Mouse (Mus musculus): ENCODE results near the gene Ano1. TPM values are rescaled to one million over a fixed set of nuclear protein-coding genes. Genes with fewer than 3 reads are reported as not detected.
A peak's percentile ranks its signal among the peaks of the same experiment; 100 is the strongest.

The Ano1 gene
- polyA plus RNA-seq, 1 experiment from 2014 or later, result 9.8 TPM

DNA sequence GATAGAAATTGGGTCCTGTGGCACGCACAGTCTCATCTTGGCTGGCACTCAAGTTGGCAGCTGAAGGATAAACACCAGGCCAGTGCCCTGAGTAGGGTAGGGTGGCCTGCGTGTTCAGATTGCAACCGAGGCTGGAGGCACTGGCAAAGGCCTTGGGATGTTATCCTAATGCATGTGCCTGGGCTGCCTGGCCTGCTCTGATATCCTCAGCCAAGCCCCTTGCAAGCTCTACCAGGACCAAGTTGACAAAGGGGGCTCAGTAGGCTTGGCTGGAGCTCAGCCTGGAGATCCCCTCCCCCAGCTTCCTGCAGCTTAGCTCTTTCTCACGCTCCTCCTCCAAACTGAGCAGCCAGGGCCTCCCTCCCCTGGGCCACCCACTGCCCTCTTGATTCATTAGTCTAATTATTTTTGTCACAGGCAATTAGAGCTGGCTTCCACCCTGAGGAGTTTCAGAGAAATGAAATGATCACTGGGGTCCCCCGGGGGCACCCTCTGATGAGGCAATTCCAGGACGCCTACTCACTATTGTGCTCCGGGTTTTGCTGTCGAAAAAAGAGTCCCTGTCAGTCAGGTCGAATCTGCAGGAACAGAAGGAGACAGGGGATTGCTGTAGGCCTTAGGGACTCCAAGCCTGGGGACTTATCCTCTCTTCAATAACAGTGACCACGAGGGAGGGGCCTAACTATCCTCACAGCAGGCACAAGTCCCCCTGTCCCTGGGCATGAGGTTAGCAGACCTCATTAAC, 97.9 kb downstream of the Ano1 start:
- H3K9ac ChIP-seq (ENCODE audit: low read depth, low read length), result no peak overlapping the region

DNA sequence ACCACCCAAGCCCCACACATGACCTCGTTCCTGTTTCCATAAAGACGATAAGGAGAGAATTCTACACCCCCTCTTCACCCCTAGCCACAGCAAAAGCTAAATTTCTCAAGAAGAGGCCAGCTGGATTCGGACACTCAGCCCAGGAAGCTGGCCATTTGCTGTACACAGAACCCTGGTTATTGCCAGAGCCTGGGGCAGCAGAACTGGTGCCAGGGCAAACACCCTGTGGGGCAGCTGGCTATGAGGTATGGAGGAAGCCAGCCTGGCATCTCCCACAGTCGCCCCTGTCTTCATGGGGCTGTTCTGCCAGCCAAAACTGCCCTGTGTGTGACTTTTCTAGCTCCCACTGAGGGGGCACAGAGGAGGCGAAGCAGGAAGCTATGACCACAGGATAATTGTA, 104.2 kb downstream of the Ano1 start:
- Histone ChIP-seq H3K4me2 (ENCODE audit: low read length) (no peak overlapping the region), H3K27ac (ENCODE audit: low read length) (no peak overlapping the region), H3K27me3 (ENCODE audit: control insufficient read depth, insufficient read depth, low read depth, low read length) (no peaks in the 10 kb centered on the region; the same call in 1 of the 2 replicates), H3K36me3 (ENCODE audit: control insufficient read depth, insufficient read depth, low read length) (no peaks in the 10 kb centered on the region), H3K9me3 (replicated peaks; ENCODE audit: control insufficient read depth, low read length, poor library complexity, severe bottlenecking) (no peaks in the 10 kb centered on the region), H3K4me1 (ENCODE audit: control insufficient read depth, insufficient read depth, low read length) (no peaks in the 10 kb centered on the region), H3K9ac (ENCODE audit: low read depth, low read length) (no peak overlapping the region), H3K4me3 (ENCODE audit: low read depth, low read length) (no peak overlapping the region)
- 82% methylated on average over 5 of the region's 5 CpGs for WGBS
- ATAC-seq, result no peak

More for the DNA sequence above, 97.9 kb downstream of the Ano1 start:
- Histone ChIP-seq H3K9me3 (replicated peaks; ENCODE audit: control insufficient read depth, low read length, poor library complexity, severe bottlenecking) (no peaks in the 10 kb centered on the region), H3K27ac (ENCODE audit: low read length) (peak overlapping the region; percentile 69), H3K27me3 (ENCODE audit: control insufficient read depth, insufficient read depth, low read depth, low read length) (no peaks in the 10 kb centered on the region; the same call in 1 of the 2 replicates), H3K4me2 (ENCODE audit: low read length) (no peak overlapping the region), H3K36me3 (ENCODE audit: control insufficient read depth, insufficient read depth, low read length) (no peaks in the 10 kb centered on the region), H3K4me1 (ENCODE audit: control insufficient read depth, insufficient read depth, low read length) (peaks cover 8% of the 10 kb centered on the region), H3K4me3 (ENCODE audit: low read depth, low read length) (no peak overlapping the region)
- peak; percentile 92 for ATAC-seq
- WGBS, result 7% methylated on average over 10 of the region's 10 CpGs

DNA sequence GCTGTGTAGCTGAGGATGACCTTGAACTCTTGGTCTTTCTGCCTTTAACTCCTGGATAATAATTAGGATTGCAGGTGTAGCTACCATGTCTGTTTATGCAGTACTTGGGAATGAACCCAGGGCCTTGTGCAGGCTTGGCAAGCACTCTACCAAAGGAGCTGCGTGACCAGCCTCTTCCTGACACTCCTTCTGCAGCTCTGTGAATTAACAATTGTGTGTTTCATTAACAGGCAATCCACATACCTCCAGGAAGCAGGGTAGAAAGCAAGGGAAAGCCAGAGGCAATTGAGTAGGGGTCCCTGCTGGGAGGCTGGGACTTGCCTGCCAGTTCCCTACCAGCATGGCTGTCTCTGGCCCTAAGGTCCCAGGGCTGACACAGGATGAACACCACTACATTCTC, 111.0 kb downstream of the Ano1 start:
- H3K4me3 ChIP-seq (ENCODE audit: low read depth, low read length), result no peak overlapping the region
- H3K9ac ChIP-seq (ENCODE audit: low read depth, low read length), result no peak overlapping the region
- H3K4me2 ChIP-seq (ENCODE audit: low read length), result no peak overlapping the region
- H3K9me3 ChIP-seq (replicated peaks; ENCODE audit: control insufficient read depth, low read length, poor library complexity, severe bottlenecking), result no peaks in the 10 kb centered on the region
- H3K36me3 ChIP-seq (ENCODE audit: control insufficient read depth, insufficient read depth, low read length), result no peaks in the 10 kb centered on the region
- peak overlapping the region; percentile 56 for H3K27ac ChIP-seq (ENCODE audit: low read length)
- 0 out of 2 replicates have a peak, but pooled peaks cover 2% of the 10 kb centered on the region for H3K4me1 ChIP-seq (ENCODE audit: control insufficient read depth, insufficient read depth, low read length)
- 57% methylated on average over 1 of the region's 1 CpGs for WGBS
- no peaks in the 10 kb centered on the region for H3K27me3 ChIP-seq (ENCODE audit: control insufficient read depth, insufficient read depth, low read depth, low read length)
- no peak for ATAC-seq

DNA sequence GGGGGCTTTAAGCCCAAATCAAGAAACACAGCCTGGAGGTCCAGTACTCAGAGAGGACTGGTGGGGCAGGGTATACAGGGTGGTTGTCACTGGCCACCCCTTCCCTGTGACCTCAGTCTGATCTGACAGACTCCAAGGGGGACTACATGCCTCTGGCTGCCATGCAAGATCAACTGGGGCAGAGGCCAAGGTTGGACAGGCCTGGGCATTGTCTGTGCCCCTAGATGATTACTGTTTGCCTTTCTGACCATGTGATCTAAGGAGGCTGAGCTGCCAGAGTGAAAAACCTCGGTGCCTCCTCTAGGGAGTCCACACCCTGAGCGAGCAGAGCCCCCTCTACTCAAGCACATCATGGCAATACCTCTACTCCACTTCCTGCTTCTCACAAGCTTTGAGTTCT, 115.8 kb downstream of the Ano1 start:
- Histone ChIP-seq H3K4me3 (ENCODE audit: low read depth, low read length) (no peak overlapping the region), H3K36me3 (ENCODE audit: control insufficient read depth, insufficient read depth, low read length) (no peaks in the 10 kb centered on the region), H3K9me3 (replicated peaks; ENCODE audit: control insufficient read depth, low read length, poor library complexity, severe bottlenecking) (no peaks in the 10 kb centered on the region), H3K27ac (ENCODE audit: low read length) (0 out of 2 replicates have a peak overlapping the region, but pooled peaks have one; percentile 0), H3K27me3 (ENCODE audit: control insufficient read depth, insufficient read depth, low read depth, low read length) (no peaks in the 10 kb centered on the region), H3K4me2 (ENCODE audit: low read length) (no peak overlapping the region), H3K9ac (ENCODE audit: low read depth, low read length) (no peak overlapping the region), H3K4me1 (ENCODE audit: control insufficient read depth, insufficient read depth, low read length) (no peaks in the 10 kb centered on the region)
- WGBS, result 51% methylated on average over 2 of the region's 2 CpGs
- no peak for ATAC-seq

DNA sequence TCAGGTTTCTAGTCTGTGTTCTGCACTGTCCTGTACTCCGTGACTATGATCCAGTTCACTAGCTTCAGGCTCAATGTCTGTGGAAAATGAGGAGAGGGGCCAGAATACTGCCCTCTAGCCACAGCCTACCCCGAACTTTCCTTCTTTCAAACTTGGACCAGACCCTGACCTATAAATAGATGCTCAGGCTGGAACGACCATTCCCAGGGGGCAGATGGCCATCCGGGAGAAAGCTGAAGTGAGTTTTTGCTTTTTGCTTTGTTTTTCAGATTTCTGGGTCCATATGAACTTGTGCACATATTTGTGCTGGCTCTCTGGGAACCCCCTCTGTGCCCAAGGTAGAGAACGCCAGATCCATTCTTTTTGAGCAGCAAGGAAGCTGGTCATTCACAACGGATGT, 116.9 kb downstream of the Ano1 start:
- Histone ChIP-seq H3K27me3 (ENCODE audit: control insufficient read depth, insufficient read depth, low read depth, low read length) (no peaks in the 10 kb centered on the region), H3K9ac (ENCODE audit: low read depth, low read length) (no peak overlapping the region)

DNA sequence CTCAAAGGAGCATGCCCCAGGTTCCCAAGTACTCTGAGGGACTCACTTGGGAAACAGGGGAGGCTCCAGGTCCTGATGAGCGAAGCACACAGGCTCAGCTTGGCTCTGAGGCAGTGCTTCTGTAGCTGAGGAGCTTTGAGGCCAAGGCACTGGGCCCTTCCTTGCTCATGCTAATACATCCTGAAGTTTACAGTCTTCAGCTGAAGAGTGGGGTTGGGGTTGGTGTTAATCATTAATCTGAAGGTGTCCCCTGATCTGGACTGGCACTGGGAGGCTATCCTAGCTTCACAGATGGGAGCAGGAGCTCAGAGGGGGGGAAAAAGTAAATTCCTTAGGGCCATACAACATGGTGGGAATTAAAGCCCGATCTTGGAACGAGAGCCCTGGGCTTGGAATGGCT, 117.3 kb downstream of the Ano1 start:
- H3K36me3 ChIP-seq (ENCODE audit: control insufficient read depth, insufficient read depth, low read length), result no peaks in the 10 kb centered on the region
- no peak overlapping the region for H3K27ac ChIP-seq (ENCODE audit: low read length)
- no peaks in the 10 kb centered on the region for H3K9me3 ChIP-seq (replicated peaks; ENCODE audit: control insufficient read depth, low read length, poor library complexity, severe bottlenecking)
- no peak overlapping the region for H3K4me2 ChIP-seq (ENCODE audit: low read length)
- H3K9ac ChIP-seq (ENCODE audit: low read depth, low read length), result no peak overlapping the region
- H3K4me1 ChIP-seq (ENCODE audit: control insufficient read depth, insufficient read depth, low read length), result no peaks in the 10 kb centered on the region; the same call in 1 of the 2 replicates
- H3K4me3 ChIP-seq (ENCODE audit: low read depth, low read length), result no peak overlapping the region
- ATAC-seq, result no peak
- H3K27me3 ChIP-seq (ENCODE audit: control insufficient read depth, insufficient read depth, low read depth, low read length), result no peaks in the 10 kb centered on the region
- 82% methylated on average over 3 of the region's 3 CpGs for WGBS

More for the DNA sequence above, 116.9 kb downstream of the Ano1 start:
- no peaks in the 10 kb centered on the region for H3K36me3 ChIP-seq (ENCODE audit: control insufficient read depth, insufficient read depth, low read length)
- WGBS, result 83% methylated on average over 6 of the region's 6 CpGs
- ATAC-seq, result no peak
- no peaks in the 10 kb centered on the region for H3K4me1 ChIP-seq (ENCODE audit: control insufficient read depth, insufficient read depth, low read length)
- no peak overlapping the region for H3K4me2 ChIP-seq (ENCODE audit: low read length)
- H3K27ac ChIP-seq (ENCODE audit: low read length), result no peak overlapping the region
- no peak overlapping the region for H3K4me3 ChIP-seq (ENCODE audit: low read depth, low read length)
- H3K9me3 ChIP-seq (replicated peaks; ENCODE audit: control insufficient read depth, low read length, poor library complexity, severe bottlenecking), result no peaks in the 10 kb centered on the region

DNA sequence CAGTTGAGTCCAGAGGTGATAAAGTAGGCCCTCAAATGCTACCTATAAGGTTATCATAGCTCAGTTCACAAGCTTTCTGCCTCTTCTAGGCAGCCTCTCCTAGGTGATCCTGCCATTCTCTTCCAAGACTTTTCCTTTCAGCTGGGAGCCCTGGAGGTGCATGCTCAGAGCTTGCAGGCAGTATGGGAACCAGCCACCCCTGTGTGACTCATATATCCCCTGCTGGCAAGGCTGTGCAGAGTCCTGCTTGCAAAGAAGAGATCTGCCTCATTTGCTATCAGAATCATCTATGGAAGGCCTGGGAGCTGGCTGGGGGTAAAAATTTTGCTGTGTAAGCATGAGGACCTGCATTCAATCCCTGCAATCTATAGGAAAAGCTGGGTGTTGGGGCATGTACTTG, 119.5 kb downstream of the Ano1 start:
- ATAC-seq, result no peak
- H3K4me2 ChIP-seq (ENCODE audit: low read length), result no peak overlapping the region
- no peak overlapping the region for H3K4me3 ChIP-seq (ENCODE audit: low read depth, low read length)
- peaks cover 8% of the 10 kb centered on the region; the same call in 1 of the 2 replicates for H3K4me1 ChIP-seq (ENCODE audit: control insufficient read depth, insufficient read depth, low read length)
- H3K9ac ChIP-seq (ENCODE audit: low read depth, low read length), result no peak overlapping the region
- no peaks in the 10 kb centered on the region for H3K27me3 ChIP-seq (ENCODE audit: control insufficient read depth, insufficient read depth, low read depth, low read length)
- H3K36me3 ChIP-seq (ENCODE audit: control insufficient read depth, insufficient read depth, low read length), result no peaks in the 10 kb centered on the region
- H3K27ac ChIP-seq (ENCODE audit: low read length), result no peak overlapping the region
- no peaks in the 10 kb centered on the region for H3K9me3 ChIP-seq (replicated peaks; ENCODE audit: control insufficient read depth, low read length, poor library complexity, severe bottlenecking)

DNA sequence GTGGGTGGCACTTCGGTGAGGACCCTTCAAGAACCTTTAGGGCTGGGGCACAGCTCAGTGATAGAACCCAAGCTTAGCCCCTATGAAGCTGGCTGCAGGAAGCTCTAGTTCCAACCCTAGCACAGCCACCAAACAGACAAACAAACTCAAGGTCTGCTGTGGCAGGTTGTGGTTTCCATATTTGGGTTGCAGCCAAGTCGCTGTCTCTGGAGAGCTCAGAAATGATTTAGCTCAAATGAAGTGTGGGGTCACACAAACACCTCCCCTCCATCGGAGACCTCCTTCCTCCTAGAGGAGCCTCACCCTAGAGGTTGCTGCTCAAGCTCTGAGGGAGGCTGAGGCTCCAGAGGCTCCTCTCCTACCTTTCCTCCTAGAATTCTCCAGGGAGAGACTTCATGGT, 121.2 kb downstream of the Ano1 start:
- 78% methylated on average over 3 of the region's 3 CpGs for WGBS
- Histone ChIP-seq H3K4me2 (ENCODE audit: low read length) (no peak overlapping the region), H3K9ac (ENCODE audit: low read depth, low read length) (no peak overlapping the region), H3K36me3 (ENCODE audit: control insufficient read depth, insufficient read depth, low read length) (no peaks in the 10 kb centered on the region), H3K9me3 (replicated peaks; ENCODE audit: control insufficient read depth, low read length, poor library complexity, severe bottlenecking) (no peaks in the 10 kb centered on the region), H3K27ac (ENCODE audit: low read length) (no peak overlapping the region), H3K27me3 (ENCODE audit: control insufficient read depth, insufficient read depth, low read depth, low read length) (no peaks in the 10 kb centered on the region), H3K4me1 (ENCODE audit: control insufficient read depth, insufficient read depth, low read length) (peaks cover 8% of the 10 kb centered on the region; the same call in 1 of the 2 replicates), H3K4me3 (ENCODE audit: low read depth, low read length) (no peak overlapping the region)
- no peak for ATAC-seq

DNA sequence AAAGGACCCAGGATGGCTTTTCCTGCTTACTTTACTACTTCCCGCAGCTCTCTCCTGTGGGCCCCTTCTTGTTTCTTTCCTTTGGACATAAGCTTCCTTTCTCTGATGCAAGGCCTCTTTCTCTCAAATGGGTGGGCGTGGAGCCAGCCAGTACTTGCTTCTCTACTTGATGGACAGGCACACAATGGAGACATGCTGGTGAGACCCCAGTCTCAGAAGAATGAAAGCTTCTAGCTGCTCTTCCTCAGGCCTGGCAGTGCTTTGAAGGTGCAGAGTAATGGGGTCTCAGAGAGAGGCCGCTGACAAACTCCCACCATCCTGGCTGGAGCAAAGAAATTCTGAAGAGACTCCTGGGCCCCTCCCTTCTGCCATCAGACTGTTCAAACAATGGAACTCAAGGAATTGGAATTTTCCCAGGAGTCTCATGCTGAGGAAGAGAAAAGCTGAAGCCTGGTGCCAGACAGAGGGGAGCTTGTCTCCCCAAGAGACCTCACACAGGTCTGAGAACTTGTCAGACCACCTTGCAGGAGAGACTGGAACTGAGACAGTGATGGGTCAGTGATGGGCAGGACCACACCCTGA, 123.3 kb downstream of the Ano1 start:
- H3K27me3 ChIP-seq (ENCODE audit: control insufficient read depth, insufficient read depth, low read depth, low read length), result no peaks in the 10 kb centered on the region
- ATAC-seq, result peak; percentile 90
- H3K27ac ChIP-seq (ENCODE audit: low read length), result peak overlapping the region; percentile 76
- no peak overlapping the region for H3K4me3 ChIP-seq (ENCODE audit: low read depth, low read length)
- WGBS, result 3% methylated on average over 3 of the region's 3 CpGs
- no peak overlapping the region for H3K9ac ChIP-seq (ENCODE audit: low read depth, low read length)
- H3K4me1 ChIP-seq (ENCODE audit: control insufficient read depth, insufficient read depth, low read length), result peaks cover 8% of the 10 kb centered on the region; the same call in 1 of the 2 replicates
- H3K4me2 ChIP-seq (ENCODE audit: low read length), result no peak overlapping the region
- no peaks in the 10 kb centered on the region for H3K36me3 ChIP-seq (ENCODE audit: control insufficient read depth, insufficient read depth, low read length)
- no peaks in the 10 kb centered on the region for H3K9me3 ChIP-seq (replicated peaks; ENCODE audit: control insufficient read depth, low read length, poor library complexity, severe bottlenecking)
